Mouse (Mus musculus): ENCODE data around the gene Wwc2.
A peak's percentile ranks its signal among the peaks of the same experiment; 100 is the strongest.

Wwc2 gene

DNA sequence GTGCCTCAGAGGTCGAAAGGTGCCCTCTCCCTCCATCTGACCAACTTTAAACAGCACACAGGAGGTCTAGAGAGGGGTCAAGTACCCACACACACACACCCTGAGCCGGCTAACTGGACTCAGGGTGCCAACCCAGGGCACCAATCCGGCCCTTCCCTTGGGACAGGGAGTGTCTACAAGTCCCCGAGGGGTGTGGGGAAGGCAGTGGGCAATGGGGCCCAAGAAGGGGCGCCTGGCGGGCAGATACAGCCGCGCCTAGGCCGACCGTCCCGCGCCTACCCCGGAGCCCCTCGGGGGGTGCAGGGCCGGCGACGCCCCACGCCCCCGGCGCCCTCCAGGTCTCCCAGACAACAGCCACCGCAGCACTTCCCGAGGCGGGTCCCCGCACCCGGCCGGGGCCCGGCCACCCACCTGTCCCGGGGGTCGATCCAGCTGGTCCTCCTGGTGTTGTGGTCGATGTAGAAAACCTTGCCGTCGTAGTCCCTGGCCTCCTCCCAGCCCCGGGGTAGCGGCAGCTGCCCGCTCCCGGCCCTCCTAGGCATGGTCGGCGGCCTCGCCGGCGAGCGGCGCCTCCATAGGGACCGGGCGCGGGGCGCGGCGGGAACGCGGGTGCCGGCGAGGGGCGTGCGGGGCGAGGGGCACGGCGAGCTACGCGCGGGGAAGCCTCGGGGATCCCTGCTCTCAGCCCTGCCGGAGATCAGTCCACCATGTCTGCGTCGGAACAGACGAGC lies 904 bp downstream of the Wwc2 start:
- DNase-seq (ENCODE audit: low spot score in 2 of 2) = peak; percentile 39 to 55

DNA sequence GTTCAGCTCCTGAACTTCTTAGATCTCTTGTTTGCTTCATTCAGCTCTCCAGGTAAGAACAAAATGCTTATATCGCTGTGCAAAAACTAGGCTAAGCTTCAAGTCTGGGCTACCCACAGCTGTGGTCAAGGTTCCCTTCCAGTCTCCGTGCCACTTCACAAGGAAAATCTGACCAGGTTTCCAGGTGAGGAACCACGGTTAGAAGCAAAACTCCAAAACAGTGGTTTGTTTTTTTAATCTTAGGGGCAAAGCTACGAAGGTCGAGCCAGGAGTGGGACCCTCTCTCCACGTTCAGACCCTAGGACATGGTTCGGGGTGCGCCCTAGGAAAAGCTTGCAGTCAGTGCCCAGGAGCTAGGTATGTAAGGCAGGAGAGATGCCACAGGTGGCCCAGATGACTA lies 1.5 kb downstream of the Wwc2 start:
- no peak for DNase-seq (ENCODE audit: low spot score in 2 of 2)

DNA sequence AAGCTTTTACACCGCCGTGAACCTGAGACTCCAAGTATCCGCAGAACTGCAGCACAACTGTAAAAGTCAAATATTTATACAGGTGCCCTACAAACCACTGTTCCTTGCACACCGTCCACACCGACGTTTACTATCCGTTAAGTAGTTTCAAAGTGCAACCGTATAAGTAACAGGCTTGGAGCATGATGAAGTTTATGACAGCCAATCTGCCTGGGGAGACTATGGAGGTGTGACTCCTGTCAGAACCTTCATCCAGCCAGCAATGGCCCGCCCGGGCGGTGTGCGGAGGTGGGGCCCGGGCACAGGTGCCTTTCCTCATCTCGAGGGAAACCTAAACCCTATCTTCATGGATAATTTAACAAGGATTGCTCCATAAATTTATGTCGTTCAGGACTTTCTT lies 2.6 kb downstream of the Wwc2 start:
- no peak for DNase-seq (ENCODE audit: low spot score in 2 of 2)

DNA sequence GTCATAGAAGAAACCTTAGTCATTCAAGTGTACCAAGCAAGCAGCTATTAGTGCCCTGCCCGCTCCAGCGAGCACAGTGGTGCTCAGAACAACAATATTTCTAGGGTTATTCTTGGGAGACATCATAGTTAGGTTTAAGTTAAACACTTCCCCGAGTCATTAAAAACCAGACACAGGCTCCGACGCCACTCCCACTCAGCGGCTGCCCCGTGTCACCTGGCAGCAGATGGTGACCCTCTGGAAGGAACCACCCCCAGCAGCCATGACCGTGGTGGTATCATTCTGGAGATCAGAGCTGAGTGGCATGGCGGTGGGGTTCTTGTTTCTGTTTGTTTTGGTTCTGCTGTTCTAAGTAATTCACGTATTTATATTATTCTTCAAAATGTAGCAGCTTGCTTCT lies 5.1 kb downstream of the Wwc2 start:
- DNase-seq (ENCODE audit: low spot score in 2 of 2) = no peak

DNA sequence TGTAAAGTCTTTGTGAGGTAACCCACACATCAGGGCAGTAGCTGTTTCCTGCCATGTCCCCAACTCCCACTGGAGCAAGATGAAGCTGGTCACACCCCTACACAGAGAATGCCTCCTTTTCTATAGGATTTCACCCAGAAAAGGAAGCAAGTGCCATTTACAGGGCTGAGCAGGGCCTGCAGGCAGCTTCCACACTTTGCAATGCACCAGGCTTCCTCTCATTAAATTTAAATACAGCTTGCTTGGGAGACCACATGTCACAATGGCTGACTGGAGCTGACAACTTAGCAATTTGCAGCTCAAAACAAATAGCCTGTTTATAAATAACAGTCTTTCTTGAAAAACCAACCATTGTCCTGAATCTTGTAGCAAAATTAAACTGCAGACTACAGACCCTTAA lies 5.5 kb downstream of the Wwc2 start:
- DNase-seq (ENCODE audit: low spot score in 2 of 2) = no peak

DNA sequence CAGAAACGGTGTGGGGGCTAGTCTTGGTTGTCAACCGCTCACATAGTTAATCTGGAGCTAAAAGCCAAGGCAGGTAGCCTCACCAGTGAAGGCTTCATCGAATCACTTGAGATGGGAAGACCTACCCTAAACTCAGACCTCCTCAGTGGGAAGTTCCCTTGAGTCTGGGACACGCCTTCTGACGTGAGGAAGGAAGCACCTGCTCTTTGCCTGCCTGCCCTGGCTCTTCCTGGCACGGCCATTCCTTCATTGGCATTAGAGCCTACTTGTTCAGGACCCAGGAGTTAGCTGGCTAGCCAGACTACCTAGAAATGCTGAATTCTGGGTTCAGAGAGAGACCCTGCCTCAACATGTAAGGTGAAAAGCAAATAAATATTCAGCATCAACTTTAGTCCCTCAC lies 9.6 kb downstream of the Wwc2 start:
- no peak for DNase-seq (ENCODE audit: low spot score in 2 of 2)

DNA sequence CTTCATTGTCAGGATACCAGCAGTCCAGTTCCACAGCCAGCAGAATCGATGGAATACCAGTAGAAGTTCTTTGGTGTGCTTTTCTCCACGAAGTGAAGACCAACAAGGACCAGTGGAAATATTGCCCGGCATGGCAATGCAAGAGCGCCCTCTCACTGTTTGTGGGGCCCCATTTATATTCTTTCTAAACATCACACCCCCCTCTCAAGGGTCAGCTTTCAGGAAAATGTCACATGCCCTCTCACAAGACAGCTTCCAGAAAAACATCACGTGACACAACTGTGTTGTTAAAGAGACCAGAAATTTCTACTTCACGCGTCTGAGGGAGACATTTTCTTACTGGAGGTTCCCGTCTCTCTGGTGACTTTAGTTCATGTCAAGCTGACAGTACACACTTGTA lies 10.8 kb downstream of the Wwc2 start:
- no peak for DNase-seq (ENCODE audit: low spot score in 2 of 2)

DNA sequence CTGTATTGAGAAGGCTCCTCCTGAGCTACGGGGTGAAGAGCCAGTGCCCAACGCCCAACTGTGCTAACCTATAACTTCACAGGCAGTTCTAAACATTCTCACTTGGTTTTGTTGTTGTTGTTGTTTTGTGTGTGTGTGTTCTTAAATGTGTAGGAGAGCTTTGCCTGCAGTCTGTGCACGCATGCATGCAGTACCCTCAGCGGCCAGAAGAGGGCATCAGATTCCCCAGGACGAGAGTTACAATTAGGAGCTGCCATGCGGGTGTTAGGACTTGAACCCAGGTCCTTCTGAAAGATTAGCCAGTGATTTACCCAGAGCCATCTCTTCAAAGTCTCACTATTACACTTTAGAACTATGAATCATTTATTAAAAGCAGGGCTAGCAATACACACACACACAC lies 12.0 kb downstream of the Wwc2 start:
- DNase-seq (ENCODE audit: low spot score in 2 of 2) = no peak

DNA sequence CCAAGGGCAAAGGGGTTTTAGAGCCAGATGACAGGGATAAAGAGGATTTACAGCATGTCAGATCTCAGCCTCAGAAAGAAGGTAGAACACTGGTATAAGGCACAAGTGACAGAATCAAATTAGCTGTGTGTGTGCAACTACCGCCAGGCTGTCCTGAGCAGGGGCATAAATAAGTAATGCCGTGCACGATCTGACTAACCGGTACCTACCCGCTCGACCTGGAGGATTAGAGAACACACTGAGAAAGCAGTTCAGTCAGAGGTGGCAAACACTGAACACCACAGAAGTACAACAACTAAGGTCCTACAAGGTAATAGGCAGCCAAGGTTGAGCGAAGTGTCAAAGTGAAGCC lies 15.8 kb downstream of the Wwc2 start:
- DNase-seq (ENCODE audit: low spot score in 2 of 2) = no peak

DNA sequence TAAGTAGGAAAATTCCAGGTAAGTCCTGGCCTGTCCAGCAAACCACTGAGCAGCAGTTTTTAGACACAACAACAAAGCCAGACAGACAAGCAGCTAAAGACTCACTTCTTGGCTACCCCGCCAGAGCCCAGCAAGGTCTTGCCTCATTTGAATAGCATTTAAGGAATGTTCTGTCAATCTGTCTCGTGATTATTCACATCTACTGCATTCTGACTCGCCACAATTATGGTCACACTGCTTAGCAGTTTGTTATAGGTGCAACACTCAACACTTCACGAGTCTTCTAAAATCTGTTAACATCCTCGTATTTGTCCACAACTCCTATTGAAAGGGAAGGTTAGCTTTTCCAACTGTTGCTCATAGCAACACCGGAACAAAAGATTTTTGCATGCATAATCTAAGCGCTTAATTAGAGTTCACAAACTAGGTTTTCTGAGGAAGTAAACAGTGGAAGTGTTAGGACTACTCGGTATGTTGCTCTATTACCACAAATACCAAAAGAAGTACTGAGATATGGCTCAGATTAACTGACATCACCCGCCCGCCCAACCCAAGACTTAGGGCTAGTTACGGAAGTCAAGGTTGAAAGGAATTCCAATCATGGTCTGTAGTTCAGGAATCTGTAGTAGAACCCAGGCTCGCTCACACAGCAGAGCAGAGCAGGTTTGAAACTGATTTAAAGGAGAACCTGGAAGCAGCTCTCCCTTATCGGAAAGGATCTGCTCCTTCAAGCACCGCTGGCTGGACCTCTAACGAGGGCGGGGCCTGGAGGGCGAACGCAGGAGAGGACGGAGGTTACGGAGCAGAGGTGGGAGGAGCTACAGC lies 16.4 kb downstream of the Wwc2 start:
- DNase-seq (ENCODE audit: low spot score in 2 of 2) = peak; percentile 49 to 65

DNA sequence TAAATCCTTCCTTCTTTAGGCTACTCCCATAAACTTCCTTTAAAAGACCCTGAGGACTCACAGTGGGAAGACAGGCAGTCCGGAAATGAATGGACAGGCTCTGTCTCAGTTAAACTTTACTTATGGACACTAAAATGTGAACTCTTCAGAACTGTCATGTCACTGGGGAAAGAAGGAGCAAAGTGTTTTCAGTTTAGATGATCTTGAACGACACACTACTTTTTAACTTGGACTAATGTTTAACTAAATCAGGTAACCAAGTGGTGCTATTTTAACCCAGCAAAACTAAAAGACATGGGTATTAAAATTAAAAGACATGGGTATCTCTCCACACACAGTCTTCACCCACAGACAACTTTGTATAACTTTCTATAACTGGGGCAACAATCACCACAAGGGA lies 19.6 kb downstream of the Wwc2 start:
- no peak for DNase-seq (ENCODE audit: low spot score in 2 of 2)

DNA sequence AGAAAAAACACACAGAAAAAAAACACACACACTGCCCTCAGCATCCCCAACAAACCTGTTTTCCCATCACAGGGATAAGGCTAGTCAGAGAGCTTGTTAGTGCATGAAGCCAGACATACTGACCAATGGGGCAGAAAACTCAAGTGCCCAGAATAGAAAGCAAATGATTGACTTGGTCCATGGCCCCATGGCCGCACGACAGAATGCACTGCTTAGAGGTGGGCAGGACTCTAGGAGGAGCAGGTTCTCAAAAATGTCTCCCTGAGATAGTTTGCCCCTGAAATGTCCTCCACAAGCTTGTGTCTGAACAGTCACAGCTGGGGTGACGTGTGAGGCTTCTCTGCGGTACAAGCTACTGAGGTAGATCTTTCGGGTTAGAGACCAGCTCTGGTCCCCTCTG lies 20.1 kb downstream of the Wwc2 start:
- DNase-seq (ENCODE audit: low spot score in 2 of 2) = no peak

DNA sequence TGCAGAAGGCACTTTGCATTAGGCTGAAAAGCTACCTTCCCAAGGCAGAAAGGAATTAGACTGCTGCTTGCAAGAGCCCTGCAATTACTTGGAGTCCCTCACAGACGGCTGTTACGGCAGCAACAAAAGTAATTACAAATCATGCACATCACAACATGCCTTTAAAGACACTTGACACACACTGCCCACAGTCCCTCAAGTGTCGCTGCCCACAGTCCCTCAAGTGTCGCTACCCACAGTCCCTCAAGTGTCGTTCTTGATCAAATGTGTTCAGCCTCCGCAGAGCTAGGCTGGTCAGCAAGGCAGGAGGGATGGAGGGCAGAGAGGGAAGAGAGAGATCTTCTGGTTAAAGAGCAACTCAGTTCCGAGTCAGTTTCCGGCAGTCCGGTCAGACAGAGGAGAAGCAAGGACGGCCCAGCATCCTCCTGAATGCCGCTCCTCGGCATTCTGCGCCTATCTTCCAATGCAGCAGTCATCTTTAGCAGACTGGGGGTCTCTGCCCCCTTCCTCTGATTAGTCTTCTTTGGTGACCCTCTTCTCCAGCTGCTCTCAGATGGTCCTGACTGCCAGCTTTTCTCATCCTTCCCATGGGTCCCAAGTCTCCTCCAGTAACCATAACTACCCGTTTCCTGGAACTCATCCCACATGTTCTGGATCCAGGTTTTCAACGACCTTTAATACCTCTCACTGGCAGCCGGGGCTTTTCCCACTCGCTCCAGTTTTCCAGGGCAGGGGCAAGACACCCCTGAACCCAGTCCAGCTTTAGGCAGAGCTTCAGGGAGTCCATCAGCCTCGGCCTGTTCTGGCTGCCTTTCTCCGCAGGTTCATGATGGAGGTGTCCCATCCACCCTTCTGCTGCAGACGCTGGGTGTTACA lies 23.4 kb downstream of the Wwc2 start:
- DNase-seq (ENCODE audit: low spot score in 2 of 2) = no peak

DNA sequence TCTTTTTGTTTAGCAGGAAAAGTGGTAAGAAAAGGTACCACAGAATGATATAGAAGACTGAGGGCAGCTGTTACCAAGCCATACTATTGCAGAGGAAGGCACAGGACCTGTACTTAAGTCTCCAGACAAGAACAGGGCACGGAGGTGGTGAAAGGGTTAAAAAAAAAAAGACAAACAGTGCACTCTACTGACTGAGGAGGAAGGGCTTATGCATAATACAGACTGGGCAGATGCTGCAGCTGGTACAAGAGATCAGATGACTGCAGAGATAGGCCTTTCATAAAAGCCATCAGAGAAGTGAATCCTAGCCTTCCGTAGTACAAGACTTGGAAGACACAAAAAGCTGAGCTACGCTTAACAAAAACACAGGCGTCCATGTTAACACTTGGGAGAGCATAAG lies 28.2 kb downstream of the Wwc2 start:
- no peak for DNase-seq (ENCODE audit: low spot score in 2 of 2)

DNA sequence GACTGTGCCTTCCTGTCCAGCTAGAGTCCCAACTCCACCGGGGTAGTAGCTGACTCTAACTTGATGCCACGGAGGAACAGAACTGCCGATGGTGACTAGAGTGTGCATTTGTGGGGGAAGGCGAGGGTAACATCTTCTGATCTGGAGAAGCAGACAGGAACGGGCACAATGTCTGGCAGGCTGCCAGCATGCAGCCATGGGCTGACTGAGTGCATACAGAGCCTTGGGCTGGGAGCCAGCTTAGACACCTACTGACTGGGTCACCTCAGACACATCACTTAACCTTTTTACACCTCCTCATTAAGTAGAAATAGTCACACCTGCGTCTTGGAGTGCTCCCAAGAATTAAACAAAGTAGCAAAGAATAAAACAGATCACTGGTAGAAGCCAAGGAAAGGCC lies 28.7 kb downstream of the Wwc2 start:
- no peak for DNase-seq (ENCODE audit: low spot score in 2 of 2)

DNA sequence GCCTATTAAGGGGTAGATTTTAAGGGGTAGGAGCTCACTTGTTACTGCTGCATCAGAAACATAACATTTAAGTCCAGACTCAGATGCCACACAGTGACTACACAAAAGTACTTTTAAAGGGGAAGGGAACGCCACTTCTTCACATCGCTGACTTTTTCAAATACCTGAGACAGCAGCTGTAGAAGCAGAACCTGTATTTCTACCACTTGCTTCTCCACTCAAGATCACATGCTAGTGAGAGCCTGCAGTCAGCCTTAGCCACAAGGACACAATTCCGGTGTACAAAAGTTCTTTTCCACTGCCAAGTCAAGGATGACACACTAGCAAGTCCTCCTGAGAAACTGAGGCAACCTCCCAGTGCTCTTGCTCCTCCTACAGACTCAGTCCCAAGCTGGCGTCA lies 33.2 kb downstream of the Wwc2 start:
- no peak for DNase-seq (ENCODE audit: low spot score in 2 of 2)

DNA sequence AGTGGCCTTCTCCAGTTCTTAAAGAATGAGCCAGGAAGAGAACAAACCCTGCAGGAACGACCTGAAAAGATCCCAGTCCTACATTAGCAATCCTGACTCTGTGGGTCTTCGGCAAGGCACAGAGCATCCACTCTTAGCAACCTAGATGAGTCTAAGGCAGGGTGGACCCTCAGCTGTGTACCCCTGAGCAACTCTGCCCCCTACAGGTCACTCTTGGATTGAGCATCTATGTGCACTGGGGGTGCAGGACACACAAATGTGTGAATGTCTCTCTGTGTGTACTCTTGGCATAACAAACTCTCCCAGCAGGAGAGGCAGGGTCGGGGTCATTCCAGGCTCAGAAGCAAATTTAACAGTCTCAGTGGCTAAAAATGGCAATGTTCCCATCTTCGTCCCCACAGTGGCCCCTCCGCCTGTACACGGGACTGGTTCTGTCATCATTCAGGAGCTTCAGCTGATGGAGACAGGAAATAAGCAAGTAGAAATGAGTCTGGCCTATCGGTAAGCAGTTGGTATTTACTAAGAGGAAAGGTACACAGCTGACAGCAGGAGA lies 39.3 kb downstream of the Wwc2 start:
- no peak for DNase-seq (ENCODE audit: low spot score in 2 of 2)

DNA sequence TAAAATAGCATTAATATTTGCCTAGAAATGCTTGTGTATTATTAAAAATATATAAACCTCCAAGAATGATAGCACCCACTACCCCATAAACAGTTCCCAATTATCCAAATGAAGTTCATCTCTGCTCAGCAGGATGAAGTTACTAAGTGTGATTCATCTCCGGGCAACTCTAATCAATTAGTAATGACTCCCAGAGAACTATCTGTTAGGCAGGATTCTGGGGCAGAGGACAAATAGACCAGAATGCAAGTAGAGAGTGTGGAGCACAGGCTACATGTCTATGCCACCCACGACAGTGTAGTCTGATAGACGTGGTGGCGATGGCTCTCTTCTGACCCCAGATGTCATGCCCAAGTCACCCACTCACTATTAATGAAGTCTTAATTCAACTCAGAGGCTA lies 41.9 kb downstream of the Wwc2 start:
- DNase-seq (ENCODE audit: low spot score in 2 of 2) = no peak

DNA sequence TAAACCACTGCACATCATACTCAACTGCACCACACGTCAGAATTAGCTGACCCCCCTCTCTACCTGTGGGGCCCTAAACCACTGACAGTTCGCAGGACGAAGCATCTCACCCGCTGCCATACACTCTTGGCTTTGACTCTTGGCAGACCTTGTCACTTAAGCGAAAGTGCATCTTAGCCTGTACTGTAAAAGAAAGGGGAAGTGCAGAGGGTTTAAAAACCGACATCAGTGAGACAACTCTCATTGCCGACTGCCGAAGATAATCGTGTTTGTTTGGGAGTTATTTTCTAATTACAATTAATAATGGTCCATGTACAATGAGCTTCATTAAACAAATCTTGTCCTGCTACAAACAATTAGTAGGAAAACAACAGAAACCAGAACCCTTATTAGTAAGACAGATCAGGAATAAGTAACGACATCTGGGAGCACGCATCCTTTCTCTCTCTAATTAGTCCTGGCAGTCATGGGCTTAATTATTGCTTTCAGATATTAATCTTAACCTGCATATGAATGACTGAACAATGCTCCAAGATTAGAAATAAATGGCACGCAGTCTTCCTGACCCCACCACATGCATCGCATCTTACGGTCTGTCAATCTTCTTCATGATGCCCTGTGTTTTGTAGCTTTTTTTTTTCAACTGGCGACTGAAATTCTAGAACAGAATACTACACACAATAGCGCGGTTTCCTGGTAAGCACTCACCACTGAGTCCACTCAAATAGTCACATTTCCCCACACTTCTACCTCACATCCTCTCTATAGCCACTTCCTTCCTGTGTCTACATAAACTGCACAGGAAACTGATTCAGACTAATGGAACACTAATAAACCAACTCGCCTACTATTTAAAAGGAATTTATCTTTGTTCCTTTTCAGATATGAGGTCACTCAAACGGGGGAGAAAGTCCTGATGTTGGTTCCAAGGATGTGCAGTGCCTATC lies 42.8 kb downstream of the Wwc2 start:
- DNase-seq (ENCODE audit: low spot score in 2 of 2) = no peak

DNA sequence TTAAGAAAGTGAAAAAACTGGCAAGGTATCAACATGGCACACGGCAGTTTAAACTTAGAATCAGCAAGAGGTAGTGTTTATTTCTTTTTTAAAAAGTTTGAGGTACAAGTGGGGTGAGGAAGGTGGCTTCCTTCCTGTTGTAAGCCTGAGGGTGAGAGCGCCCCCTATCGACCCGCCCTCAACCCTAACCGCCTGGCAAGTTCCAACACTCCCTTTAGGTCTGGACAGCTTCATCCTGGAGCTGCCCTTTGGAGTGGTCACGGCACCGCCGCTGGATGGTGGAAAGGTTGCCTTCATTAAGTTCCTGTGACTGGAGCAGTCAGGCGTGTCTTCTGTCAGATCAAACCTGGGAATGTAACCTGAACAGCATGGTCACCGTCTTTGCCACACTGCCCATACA lies 47.7 kb downstream of the Wwc2 start:
- no peak for DNase-seq (ENCODE audit: low spot score in 2 of 2)

DNA sequence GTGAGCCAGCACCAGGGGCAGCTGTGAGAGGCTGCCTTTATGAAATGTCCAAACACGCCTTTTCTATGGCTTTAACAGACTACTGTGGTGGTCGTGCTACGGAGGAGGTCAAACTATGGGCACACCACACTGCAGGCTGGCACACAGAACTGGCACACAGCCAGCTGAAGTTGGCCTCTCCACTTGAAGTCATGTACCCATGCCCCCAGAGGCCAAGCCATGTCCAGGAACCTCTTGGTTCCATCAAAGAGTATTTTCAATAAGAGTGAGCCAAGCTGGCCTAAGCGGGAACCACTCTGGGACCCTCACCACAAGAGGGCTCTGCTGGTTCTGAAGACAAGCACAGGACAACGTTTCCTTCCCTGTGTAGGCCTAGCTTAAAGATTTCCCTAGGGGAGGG lies 49.7 kb downstream of the Wwc2 start:
- no peak for DNase-seq (ENCODE audit: low spot score in 2 of 2)

All from heart, adult 9 months (tissue).